Mouse (Mus musculus) neural tube, embryonic 11.5 days (tissue): Measurements from ENCODE around the gene Tom1l1. TPM values are rescaled to one million over a fixed set of nuclear protein-coding genes. Genes with fewer than 3 reads are reported as not detected.

Experiments used
- ATAC-seq: fragments of 200-750 bp; cut with Nextera tagmentation; 2 replicates; pipeline ENCODE4 v1.8.0; 2017; ENCODE audit warnings: moderate number of reproducible peaks, mild to moderate bottlenecking, moderate TSS enrichment, moderate library complexity; ENCODE audit not compliant: insufficient read depth, low FRiP score, low TSS enrichment
- DNase-seq: peaks from one replicate; pipeline ENCODE4 v3.0.0-alpha.2; 2015; ENCODE audit warnings: low spot score
- H3K27ac ChIP-seq: fragments of 300-500 bp; sonication (generic); 2 replicates; pipeline ENCODE4 v1.5.1; 2014; ENCODE audit warnings: low read depth, mild to moderate bottlenecking, low read length
- H3K27me3 ChIP-seq: fragments of 300-500 bp; sonication (generic); 2 replicates; pipeline ENCODE4 v1.6.1; 2014; ENCODE audit warnings: mild to moderate bottlenecking, low read length, mixed read lengths; ENCODE audit not compliant: control insufficient read depth, insufficient read depth
- H3K36me3 ChIP-seq: fragments of 300-500 bp; sonication (generic); 2 replicates; pipeline ENCODE4 v1.6.1; 2014; ENCODE audit warnings: mild to moderate bottlenecking, low read length, moderate library complexity, mixed read lengths; ENCODE audit not compliant: control insufficient read depth, insufficient read depth
- H3K4me1 ChIP-seq: fragments of 300-500 bp; sonication (generic); 2 replicates; pipeline ENCODE4 v1.6.1; 2014; ENCODE audit warnings: low read length, mixed read lengths; ENCODE audit not compliant: control insufficient read depth, insufficient read depth
- H3K4me2 ChIP-seq: fragments of 300-500 bp; sonication (generic); 2 replicates; pipeline ENCODE4 v1.6.1; 2014; ENCODE audit warnings: low read depth, mild to moderate bottlenecking, moderate library complexity
- H3K4me3 ChIP-seq: fragments of 300-500 bp; sonication (generic); 2 replicates; pipeline ENCODE4 v1.5.1; 2014; ENCODE audit warnings: low read depth, low read length
- H3K9ac ChIP-seq: fragments of 300-500 bp; sonication (generic); 2 replicates; pipeline ENCODE4 v1.6.1; 2014; ENCODE audit warnings: mild to moderate bottlenecking, low read length
- H3K9me3 ChIP-seq: fragments of 300-500 bp; sonication (generic); 2 replicates; pipeline ENCODE4 v1.6.1; 2016; ENCODE audit warnings: low read length; ENCODE audit not compliant: control insufficient read depth
- WGBS: fragments of 180-500 bp; shearing (Covaris S2); extraction: QIAGEN DNeasy Blood & Tissue Kit; methylation state at CpG from one replicate; pipeline ENCODE4 v1.1.7; 2014; 5-methylcytosine and 5-hydroxymethylcytosine counted together
- polyA plus RNA-seq: library from polyadenylated mRNA; unstranded; fragments of >200 nt; fragmentation: Nextera tagmentation; extraction: Ambion mirVana; gene quantifications from 2 replicates; pipeline ENCODE4 v1.2.1, GENCODE M21; 2014

The Tom1l1 gene
- polyA plus RNA-seq, 1 experiment from 2014 or later = 20.1 TPM

DNA sequence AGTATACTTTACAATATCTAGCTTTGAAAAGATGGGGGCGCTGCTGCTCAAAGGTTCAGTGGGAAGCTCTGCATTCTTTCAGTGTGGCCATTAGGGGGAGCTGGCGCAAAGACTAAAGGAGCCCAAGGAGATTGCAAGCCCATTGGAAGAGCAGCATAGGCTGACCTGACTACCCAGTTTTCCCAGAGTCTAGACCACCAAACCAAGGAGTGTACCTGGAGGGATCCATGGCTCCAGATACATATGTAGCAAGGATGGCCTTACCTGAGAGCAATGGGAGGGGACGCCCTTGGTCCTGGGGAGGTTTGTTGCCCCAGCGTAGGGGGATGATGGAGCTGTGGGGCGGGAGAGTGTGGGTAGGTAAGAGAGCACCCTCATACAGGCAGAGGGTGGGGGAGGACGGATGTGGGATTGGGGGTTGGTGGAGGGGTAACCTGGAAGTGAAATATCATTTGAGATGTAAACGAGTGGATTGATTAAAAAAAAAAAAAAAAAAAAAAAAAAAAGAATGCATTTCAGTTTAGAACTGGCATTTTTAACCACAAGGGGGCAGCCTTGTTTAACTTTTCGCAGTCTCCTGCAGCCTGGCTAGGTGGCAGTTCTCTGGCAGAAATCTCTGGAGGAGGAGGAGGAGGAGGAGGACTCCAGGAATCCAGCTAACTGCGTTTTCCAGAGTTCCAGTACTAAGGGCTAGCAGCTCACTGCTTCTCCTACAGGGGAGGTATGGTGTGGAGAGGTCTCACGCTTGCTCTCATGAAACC, 9.5 kb upstream of the Tom1l1 start:
- Histone ChIP-seq H3K27me3 (no peaks in the 10 kb centered on the region), H3K9me3 (no peaks in the 10 kb centered on the region), H3K4me3 (no peak overlapping the region), H3K9ac (no peak overlapping the region), H3K36me3 (no peaks in the 10 kb centered on the region), H3K4me1 (no peaks in the 10 kb centered on the region), H3K4me2 (peak overlapping the region; percentile 21; the same call in 1 of the 2 replicates), H3K27ac (no peak overlapping the region)
- DNase-seq = peak; percentile 75
- WGBS = 24% methylated on average over 10 of the region's 10 CpGs
- peak; percentile 71 for ATAC-seq

DNA sequence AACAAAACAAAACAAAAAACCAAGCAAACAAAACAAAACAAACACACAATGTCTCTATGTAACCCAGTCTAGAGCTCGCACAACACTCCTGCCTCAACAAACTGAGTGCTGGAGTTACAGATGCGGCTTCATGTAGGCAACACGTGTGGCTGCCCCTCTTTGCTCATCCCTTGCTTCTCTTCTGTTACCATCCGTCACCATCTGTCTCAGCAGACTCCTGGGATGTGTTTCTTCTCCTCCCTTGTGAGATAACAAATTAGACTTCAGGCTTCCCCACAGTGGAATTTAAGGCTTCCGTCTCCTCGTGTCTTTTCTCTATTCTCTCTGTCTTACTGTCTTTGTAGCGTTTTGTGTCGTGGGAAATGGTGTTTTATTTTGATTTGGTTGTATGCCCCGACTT, 7.6 kb upstream of the Tom1l1 start:
- no peaks in the 10 kb centered on the region for H3K9me3 ChIP-seq
- H3K27me3 ChIP-seq = no peaks in the 10 kb centered on the region
- no peak overlapping the region for H3K4me3 ChIP-seq
- no peak overlapping the region for H3K4me2 ChIP-seq
- WGBS = 54% methylated on average over 9 of the region's 9 CpGs
- no peak for ATAC-seq
- no peak overlapping the region for H3K9ac ChIP-seq
- no peaks in the 10 kb centered on the region for H3K36me3 ChIP-seq
- H3K27ac ChIP-seq = no peak overlapping the region
- no peaks in the 10 kb centered on the region for H3K4me1 ChIP-seq
- no peak for DNase-seq

DNA sequence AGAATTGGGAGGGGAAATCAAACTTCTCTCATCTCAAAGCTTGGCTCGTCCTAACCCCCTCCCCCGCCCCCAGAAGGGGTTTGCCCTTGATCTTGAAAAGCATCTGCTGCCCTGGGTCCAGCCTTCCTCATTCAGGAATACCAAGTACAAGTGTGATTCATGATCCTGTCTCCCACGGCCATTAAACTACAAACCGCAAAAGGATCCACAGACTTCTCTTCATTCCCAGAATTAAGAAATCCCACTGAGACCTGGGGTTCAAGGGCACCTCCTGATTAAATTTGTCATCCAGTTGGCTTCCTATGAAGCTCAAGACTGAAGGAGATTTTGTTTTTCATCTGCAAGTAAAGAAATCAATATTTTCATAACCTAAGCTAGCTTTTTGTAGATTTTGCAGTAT, 6.0 kb upstream of the Tom1l1 start:
- DNase-seq (peak; percentile 24), ATAC-seq (no peak)
- no peak overlapping the region for H3K27ac ChIP-seq
- H3K36me3 ChIP-seq = no peaks in the 10 kb centered on the region
- peaks cover 2% of the 10 kb centered on the region; the same call in 1 of the 2 replicates for H3K9me3 ChIP-seq
- WGBS = 40% methylated on average over 4 of the region's 4 CpGs
- no peaks in the 10 kb centered on the region for H3K27me3 ChIP-seq
- no peak overlapping the region for H3K9ac ChIP-seq
- no peak overlapping the region for H3K4me2 ChIP-seq
- H3K4me1 ChIP-seq = no peaks in the 10 kb centered on the region
- H3K4me3 ChIP-seq = no peak overlapping the region

DNA sequence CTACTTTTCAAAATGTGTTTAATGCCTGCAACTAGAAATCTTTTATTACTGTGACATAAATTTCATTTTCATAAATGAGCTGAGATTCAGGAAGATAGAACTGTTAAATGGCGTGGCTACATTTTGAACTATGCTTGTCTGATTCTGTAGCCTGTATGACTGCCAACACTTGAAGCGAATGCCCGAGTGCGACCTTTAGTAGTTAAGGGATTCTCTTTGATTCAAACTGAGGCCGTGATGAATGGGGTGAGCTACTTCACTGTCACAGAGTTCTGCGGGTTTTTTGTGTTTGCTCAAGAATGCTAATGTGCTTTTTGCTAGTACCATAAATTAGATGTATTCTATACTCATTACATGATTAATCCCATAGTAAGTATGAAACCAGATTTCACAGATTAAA, 2.2 kb upstream of the Tom1l1 start:
- WGBS = 32% methylated on average over 6 of the region's 6 CpGs
- Histone ChIP-seq H3K9me3 (peaks cover 4% of the 10 kb centered on the region; the same call in 1 of the 2 replicates), H3K27me3 (no peaks in the 10 kb centered on the region), H3K4me1 (no peaks in the 10 kb centered on the region; the same call in 1 of the 2 replicates), H3K4me3 (no peak overlapping the region), H3K27ac (no peak overlapping the region), H3K4me2 (no peak overlapping the region), H3K36me3 (no peaks in the 10 kb centered on the region), H3K9ac (no peak overlapping the region)
- no peak for ATAC-seq
- no peak for DNase-seq

DNA sequence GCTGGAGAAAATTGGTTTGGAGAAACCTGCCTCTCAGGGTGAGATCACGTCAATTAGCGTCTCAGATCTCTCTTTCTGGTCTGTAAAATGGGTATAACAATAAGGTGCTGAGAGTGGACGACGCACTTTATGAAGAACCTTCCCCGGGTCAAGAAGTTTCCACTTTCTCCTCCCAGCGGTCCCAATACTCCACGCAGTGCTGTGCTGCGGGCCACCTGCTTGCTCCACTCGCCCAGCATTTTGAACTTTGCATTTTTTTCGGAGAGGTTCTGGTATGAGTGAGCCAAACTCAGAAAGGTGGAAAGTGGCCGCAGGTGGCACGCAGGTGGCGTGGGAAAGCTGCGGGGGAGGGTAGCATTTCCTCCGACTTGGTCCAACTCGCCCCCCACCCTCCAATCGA, 1.1 kb downstream of the Tom1l1 start:
- DNase-seq (no peak), ATAC-seq (peak; percentile 11)
- WGBS = 1% methylated on average over 17 of the region's 17 CpGs
- H3K4me3 ChIP-seq = peak overlapping the region; percentile 56
- H3K27ac ChIP-seq = no peak overlapping the region
- H3K9me3 ChIP-seq = peaks cover 4% of the 10 kb centered on the region; the same call in 1 of the 2 replicates
- H3K4me2 ChIP-seq = peak overlapping the region; percentile 78
- H3K4me1 ChIP-seq = no peaks in the 10 kb centered on the region; the same call in 1 of the 2 replicates
- H3K27me3 ChIP-seq = no peaks in the 10 kb centered on the region
- H3K9ac ChIP-seq = peak overlapping the region; percentile 48
- H3K36me3 ChIP-seq = no peaks in the 10 kb centered on the region

DNA sequence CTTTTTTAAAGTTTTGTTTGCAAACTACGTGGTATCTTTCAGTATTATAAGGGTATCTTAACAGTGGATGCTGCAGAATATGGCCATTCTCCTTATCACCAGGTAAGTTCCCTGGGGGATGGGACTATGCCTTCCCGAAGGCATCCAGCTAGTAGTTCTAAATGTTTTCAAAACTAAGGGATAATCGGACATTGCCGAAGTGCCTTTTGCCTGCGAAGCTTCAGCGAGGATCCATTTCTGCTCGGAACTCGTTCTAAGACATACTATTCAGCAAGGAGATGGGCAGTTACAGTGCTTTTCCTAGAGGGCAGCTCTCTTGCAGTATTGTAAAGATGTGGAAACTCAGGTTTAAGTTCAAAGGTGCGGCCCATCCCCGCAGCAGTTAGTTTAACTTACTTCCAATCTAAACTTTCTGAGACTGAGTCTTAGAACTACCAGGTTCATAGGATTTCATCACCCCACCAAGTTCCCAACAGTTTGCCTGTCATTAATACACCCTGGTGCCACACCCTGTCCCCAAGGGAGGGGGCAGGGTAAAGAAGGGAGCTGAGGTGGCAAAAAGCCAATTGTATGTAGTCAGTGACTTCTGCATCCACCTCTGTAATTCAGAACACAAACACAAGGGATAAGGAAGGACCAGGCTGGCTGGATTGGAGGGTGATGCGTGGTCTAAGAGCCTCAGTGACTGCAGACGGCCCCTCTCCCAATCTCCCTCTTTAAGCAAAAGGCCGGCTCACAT, 1.7 kb downstream of the Tom1l1 start:
- no peak overlapping the region for H3K27ac ChIP-seq

DNA sequence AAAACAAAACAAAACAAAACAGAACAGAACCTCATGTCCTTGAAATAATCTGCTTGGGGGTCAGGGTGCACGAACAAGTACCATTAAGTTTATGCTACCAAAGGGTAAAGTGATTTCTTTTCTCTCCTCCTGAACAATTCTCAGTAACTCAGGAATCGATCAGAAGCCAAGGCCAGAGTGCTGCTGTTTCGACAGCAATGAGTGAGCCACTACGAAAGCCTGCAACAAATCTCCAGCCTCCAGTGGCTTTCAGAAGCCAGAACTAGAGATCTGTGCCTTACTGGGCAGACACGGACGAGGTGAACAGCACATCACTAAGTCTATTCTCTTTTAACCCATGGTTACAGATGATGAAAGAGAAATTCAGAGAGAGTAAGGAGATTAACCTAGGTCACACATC, 3.0 kb downstream of the Tom1l1 start:
- DNase-seq (no peak), ATAC-seq (no peak)
- peaks cover 4% of the 10 kb centered on the region; the same call in 1 of the 2 replicates for H3K9me3 ChIP-seq
- H3K4me1 ChIP-seq = no peaks in the 10 kb centered on the region; the same call in 1 of the 2 replicates
- H3K36me3 ChIP-seq = no peaks in the 10 kb centered on the region
- WGBS = 83% methylated on average over 6 of the region's 6 CpGs
- no peak overlapping the region for H3K9ac ChIP-seq
- H3K27me3 ChIP-seq = no peaks in the 10 kb centered on the region
- H3K27ac ChIP-seq = no peak overlapping the region
- H3K4me2 ChIP-seq = no peak overlapping the region
- no peak overlapping the region for H3K4me3 ChIP-seq

More for the DNA sequence above, 1.7 kb downstream of the Tom1l1 start:
- Histone ChIP-seq H3K4me3 (peak overlapping the region; percentile 56), H3K9ac (no peak overlapping the region), H3K4me1 (no peaks in the 10 kb centered on the region; the same call in 1 of the 2 replicates), H3K36me3 (no peaks in the 10 kb centered on the region), H3K27me3 (no peaks in the 10 kb centered on the region), H3K4me2 (peak overlapping the region; percentile 78), H3K9me3 (peaks cover 4% of the 10 kb centered on the region; the same call in 1 of the 2 replicates)
- peak; percentile 14; the same call in 1 of the 2 replicates for ATAC-seq
- no peak for DNase-seq
- WGBS = 69% methylated on average over 13 of the region's 13 CpGs

DNA sequence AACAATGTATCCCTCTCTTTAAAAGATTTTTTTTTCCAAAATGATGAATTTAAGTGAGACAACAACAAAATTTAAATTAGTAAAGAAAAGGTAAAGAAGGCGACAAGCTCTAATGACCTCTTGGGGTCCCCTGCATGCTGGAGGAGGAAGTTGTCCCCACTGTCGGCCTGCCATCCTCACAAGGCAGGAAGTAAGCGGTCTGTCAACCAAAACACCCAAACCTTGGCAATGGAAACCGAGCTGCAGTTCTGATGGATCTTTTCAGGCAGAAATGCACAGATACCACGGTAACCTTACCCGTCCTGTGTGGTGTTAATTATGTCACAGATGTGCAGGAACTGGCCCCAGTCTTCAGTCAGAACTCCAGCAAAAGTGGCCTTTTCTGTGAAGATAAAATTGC, 3.4 kb downstream of the Tom1l1 start:
- Histone ChIP-seq H3K4me1 (no peaks in the 10 kb centered on the region; the same call in 1 of the 2 replicates), H3K27ac (no peak overlapping the region), H3K4me3 (no peak overlapping the region), H3K27me3 (no peaks in the 10 kb centered on the region), H3K4me2 (no peak overlapping the region), H3K9ac (no peak overlapping the region), H3K36me3 (no peaks in the 10 kb centered on the region), H3K9me3 (peaks cover 4% of the 10 kb centered on the region; the same call in 1 of the 2 replicates)
- DNase-seq (no peak), ATAC-seq (no peak)
- 68% methylated on average over 6 of the region's 6 CpGs for WGBS
